8 mouse cellular contexts compared by ENCODE assay signal in genomic region chr19:7240291-7240690, GRCm38 (mm10). TPM values are rescaled to one million over a fixed set of nuclear protein-coding genes. Genes with fewer than 3 reads are reported as not detected.
DNase-seq lines count a peak whose midpoint lies in the region; ATAC-seq and TF ChIP-seq lines count a peak whose summit lies in the region.

No protein-coding gene starts in this region.

- no peak for TF ChIP-seq POLR2A in MEL (IDR thresholded peaks at IDR 0.05; ENCODE audit: control insufficient read depth in 1 of 2, insufficient read depth in 1 of 2, low read depth in 1 of 2, low read length in 2 of 2, poor library complexity in 1 of 2)
- TF ChIP-seq POLR2A in limb, embryonic 14.5 days (IDR thresholded peaks at IDR 0.05; ENCODE audit: borderline replicate concordance, extremely low read depth, insufficient read depth, insufficient read length): no peak
- no peak for TF ChIP-seq POLR2A in small intestine, adult 2 months (IDR thresholded peaks at IDR 0.05; ENCODE audit: low read depth, low read length)

- no peak for DNase-seq in heart, adult 8-10 months (ENCODE audit: low spot score)
- DNase-seq in MEL (ENCODE audit: low read depth, low spot score): peak; percentile 55
- DNase-seq in limb, embryonic 14.5 days (ENCODE audit: low spot score): no peak
- no peak for DNase-seq in layer of hippocampus, adult 9-11 months
- no peak for DNase-seq in adrenal gland, postnatal 4 days (ENCODE audit: low spot score in 2 of 2)

- TF ChIP-seq CTCF in MEL (IDR thresholded peaks at IDR 0.05 in 2 of 3, conservative IDR thresholded peaks at IDR 0.05 in 1 of 3; ENCODE audit: control insufficient read depth in 1 of 3, insufficient read depth in 1 of 3, low read depth in 2 of 3, low read length in 3 of 3, poor library complexity in 1 of 3, severe bottlenecking in 1 of 3): no peak
- no peak for TF ChIP-seq CTCF in small intestine, adult 2 months (IDR thresholded peaks at IDR 0.05; ENCODE audit: extremely low read depth, insufficient read length, insufficient replicate concordance, low read depth, low read length)

- no peak for TF ChIP-seq RAD21 in MEL (IDR thresholded peaks at IDR 0.05; ENCODE audit: low read depth, low read length)

- peak overlapping the region; percentile 93 for H3K9ac ChIP-seq in heart, embryonic 15.5 days
- H3K9ac ChIP-seq in MEL (ENCODE audit: control insufficient read depth, low read depth, low read length, poor library complexity, severe bottlenecking): peak overlapping the region; percentile 100
- peak overlapping the region; percentile 81 for H3K9ac ChIP-seq in limb, embryonic 14.5 days (ENCODE audit: low read depth, low read length, severe bottlenecking)

- ATAC-seq in heart, embryonic 15.5 days (replicated peaks; ENCODE audit: insufficient number of reproducible peaks, insufficient read depth, low FRiP score, low read depth): 0 out of 2 replicates have a peak, but pooled peaks have one; percentile 10
- peak; percentile 24 for ATAC-seq in erythroblast, adult 5-6 weeks (replicated peaks; ENCODE audit: low FRiP score, poor library complexity, severe bottlenecking)
- no peak for ATAC-seq in limb, embryonic 14.5 days (ENCODE audit: low FRiP score, low read depth)

- no peaks in the 10 kb centered on the region for H3K9me3 ChIP-seq in heart, embryonic 15.5 days (replicated peaks)
- no peaks in the 10 kb centered on the region for H3K9me3 ChIP-seq in MEL (replicated peaks; ENCODE audit: insufficient read depth, low read length)
- no peaks in the 10 kb centered on the region for H3K9me3 ChIP-seq in limb, embryonic 14.5 days (ENCODE audit: control insufficient read depth, low read length)

- peaks cover 39% of the 10 kb centered on the region for H3K79me2 ChIP-seq in MEL (ENCODE audit: control insufficient read depth, insufficient read depth, low read length, poor library complexity)

- no peak for TF ChIP-seq EP300 in MEL (IDR thresholded peaks at IDR 0.05; ENCODE audit: low read depth in 1 of 2, low read length in 2 of 2)

- under 1% methylated on average over 13 of the region's 13 CpGs for WGBS in heart, embryonic 15.5 days
- WGBS in limb, embryonic 14.5 days: 1% methylated on average over 13 of the region's 13 CpGs
- 2% methylated on average over 13 of the region's 13 CpGs for WGBS in small intestine, adult 2 months

- 0 out of 2 replicates have a peak, but pooled peaks cover 3% of the 10 kb centered on the region for H3K27me3 ChIP-seq in heart, embryonic 15.5 days
- H3K27me3 ChIP-seq in MEL (ENCODE audit: control insufficient read depth in 1 of 2, insufficient read depth in 2 of 2, low read length in 2 of 2): no peaks in the 10 kb centered on the region; a peak in 2 of 4 replicates
- no peaks in the 10 kb centered on the region for H3K27me3 ChIP-seq in limb, embryonic 14.5 days (ENCODE audit: control insufficient read depth, insufficient read depth, low read length)
- H3K27me3 ChIP-seq in small intestine, adult 2 months (ENCODE audit: control insufficient read depth, insufficient read depth, low read length): no peaks in the 10 kb centered on the region

- peak overlapping the region; percentile 89 for H3K4me2 ChIP-seq in heart, embryonic 15.5 days
- H3K4me2 ChIP-seq in limb, embryonic 14.5 days (replicated peaks; ENCODE audit: low read depth, low read length, severe bottlenecking): peak overlapping the region; percentile 94

- peaks cover 26% of the 10 kb centered on the region for H3K4me1 ChIP-seq in heart, embryonic 15.5 days (replicated peaks)
- H3K4me1 ChIP-seq in MEL (ENCODE audit: control insufficient read depth in 1 of 2, insufficient read depth in 2 of 2, low read length in 2 of 2): peaks cover 0 to 10% of the 10 kb centered on the region in 2 experiments; a peak in 2 of 4 replicates
- no peaks in the 10 kb centered on the region; the same call in 1 of the 2 replicates for H3K4me1 ChIP-seq in limb, embryonic 14.5 days (ENCODE audit: control insufficient read depth, insufficient read depth, low read length)
- peaks cover 2% of the 10 kb centered on the region; the same call in 1 of the 2 replicates for H3K4me1 ChIP-seq in small intestine, adult 2 months (ENCODE audit: control insufficient read depth, insufficient read depth, insufficient read length, low read length)

- peaks cover 10% of the 10 kb centered on the region; the same call in 1 of the 2 replicates for H3K36me3 ChIP-seq in heart, embryonic 15.5 days
- peaks cover 0 to 20% of the 10 kb centered on the region in 2 experiments; a peak in 3 of 4 replicates for H3K36me3 ChIP-seq in MEL (ENCODE audit: control insufficient read depth in 1 of 2, insufficient read depth in 2 of 2, low read length in 2 of 2)
- H3K36me3 ChIP-seq in limb, embryonic 14.5 days (ENCODE audit: control insufficient read depth, insufficient read depth, low read length): peaks cover 17% of the 10 kb centered on the region
- H3K36me3 ChIP-seq in small intestine, adult 2 months (ENCODE audit: control insufficient read depth, insufficient read depth, low read length): no peaks in the 10 kb centered on the region

- peak overlapping the region; percentile 90 for H3K27ac ChIP-seq in heart, embryonic 15.5 days
- peak overlapping the region; percentile 61 for H3K27ac ChIP-seq in MEL (ENCODE audit: control insufficient read depth, low read depth, low read length)
- peak overlapping the region; percentile 63 for H3K27ac ChIP-seq in limb, embryonic 14.5 days (replicated peaks; ENCODE audit: low read depth, low read length)
- H3K27ac ChIP-seq in small intestine, adult 2 months (ENCODE audit: insufficient read depth, low read depth, low read length): no peak overlapping the region

- H3K4me3 ChIP-seq in heart, embryonic 15.5 days: peak overlapping the region; percentile 78
- H3K4me3 ChIP-seq in MEL (ENCODE audit: control insufficient read depth in 1 of 2, insufficient read depth in 1 of 2, low read depth in 2 of 2, low read length in 2 of 2): peak overlapping the region; percentile 93 to 96
- H3K4me3 ChIP-seq in limb, embryonic 14.5 days (replicated peaks; ENCODE audit: low read length): peak overlapping the region; percentile 78
- H3K4me3 ChIP-seq in small intestine, adult 2 months (ENCODE audit: low read depth, low read length): peak overlapping the region; percentile 90

RNA-seq across cellular contexts. Expression of gene Naa40, which starts 0.7 kb away (rescaled TPM):
- 48.2 and 56.2 TPM in 2 replicates for polyA plus RNA-seq in heart, embryonic 15.5 days (2015; fragmentation: Nextera tagmentation; extraction: Ambion mirVana)
- 10 to 100 TPM; 11.7 to 21.1 (median 17.1) TPM for total RNA-seq in heart, adult 8-10 months (2022)
- total RNA-seq in MEL (2012; rRNA removed): 45.5 and 46.8 TPM in 2 replicates
- polyA plus RNA-seq in MEL (2012; ENCODE audit: insufficient read depth in 1 of 2, insufficient read length in 2 of 2, low read depth in 1 of 2, low replicate concordance in 2 of 2, missing spikeins in 1 of 2): 10 to 100 TPM in 1 of 2 experiments, not detected in 1; 75.7 TPM
- 12.5 and 20.1 TPM in 2 replicates for total RNA-seq in erythroblast, adult 5-6 weeks (2015; ENCODE audit: low replicate concordance)
- total RNA-seq in erythroblast, adult 5-6 weeks (2017; ENCODE audit: low replicate concordance): 14.5 and 15.1 TPM in 2 replicates
- 55.9 and 62.8 TPM in 2 replicates for polyA plus RNA-seq in limb, embryonic 14.5 days (2012; rRNA removed)
- 50.1 and 54.1 TPM in 2 replicates for polyA plus RNA-seq in limb, embryonic 14.5 days (2014; fragmentation: Nextera tagmentation; extraction: Ambion mirVana)
- polyA plus RNA-seq in small intestine, adult 2 months (2012; rRNA removed): 8.2 and 13.1 TPM in 2 replicates
- 10 to 100 TPM; 47.1 to 48.3 TPM for total RNA-seq in adrenal gland, postnatal 4 days (2021)

RNA-seq across cellular contexts. Expression of gene Cox8a, which starts 22.9 kb away (rescaled TPM):
- 1,507 and 2,028 TPM in 2 replicates for polyA plus RNA-seq in heart, embryonic 15.5 days (2015; fragmentation: Nextera tagmentation; extraction: Ambion mirVana)
- total RNA-seq in heart, adult 8-10 months (2022): 100 to 1,000 TPM; 406 to 459 (median 432) TPM
- 736 and 745 TPM in 2 replicates for total RNA-seq in MEL (2012; rRNA removed)
- polyA plus RNA-seq in MEL (2012; ENCODE audit: insufficient read depth in 1 of 2, insufficient read length in 2 of 2, low read depth in 1 of 2, low replicate concordance in 2 of 2, missing spikeins in 1 of 2): 1,000 to 10,000 TPM in 1 of 2 experiments, not detected in 1; 1,213 TPM
- 177 and 188 TPM in 2 replicates for total RNA-seq in erythroblast, adult 5-6 weeks (2015; ENCODE audit: low replicate concordance)
- 51.3 and 166 TPM in 2 replicates for total RNA-seq in erythroblast, adult 5-6 weeks (2017; ENCODE audit: low replicate concordance)
- 478 and 552 TPM in 2 replicates for polyA plus RNA-seq in limb, embryonic 14.5 days (2012; rRNA removed)
- polyA plus RNA-seq in limb, embryonic 14.5 days (2014; fragmentation: Nextera tagmentation; extraction: Ambion mirVana): 850 and 909 TPM in 2 replicates
- 3,019 and 4,573 TPM in 2 replicates for polyA plus RNA-seq in small intestine, adult 2 months (2012; rRNA removed)
- total RNA-seq in adrenal gland, postnatal 4 days (2021): 100 to 1,000 TPM; 687 to 720 TPM

RNA-seq across cellular contexts. Expression of gene Rcor2, which starts 26.8 kb away (rescaled TPM):
- polyA plus RNA-seq in heart, embryonic 15.5 days (2015; fragmentation: Nextera tagmentation; extraction: Ambion mirVana): 13.1 and 16.9 TPM in 2 replicates
- total RNA-seq in heart, adult 8-10 months (2022): 10 to 100 TPM in 1 of 4 experiments, 1 to 10 TPM in 3; 5.5 to 12.7 (median 7.3) TPM
- total RNA-seq in MEL (2012; rRNA removed): 31.4 and 33.7 TPM in 2 replicates
- 10 to 100 TPM in 1 of 2 experiments, not detected in 1; 60.2 TPM for polyA plus RNA-seq in MEL (2012; ENCODE audit: insufficient read depth in 1 of 2, insufficient read length in 2 of 2, low read depth in 1 of 2, low replicate concordance in 2 of 2, missing spikeins in 1 of 2)
- not detected in 2 replicates for total RNA-seq in erythroblast, adult 5-6 weeks (2015; ENCODE audit: low replicate concordance)
- 0.17 TPM in 1 of 2 replicates, not detected in the other for total RNA-seq in erythroblast, adult 5-6 weeks (2017; ENCODE audit: low replicate concordance)
- 69.4 and 80.9 TPM in 2 replicates for polyA plus RNA-seq in limb, embryonic 14.5 days (2012; rRNA removed)
- polyA plus RNA-seq in limb, embryonic 14.5 days (2014; fragmentation: Nextera tagmentation; extraction: Ambion mirVana): 9.8 and 10.2 TPM in 2 replicates
- 1.2 and 1.8 TPM in 2 replicates for polyA plus RNA-seq in small intestine, adult 2 months (2012; rRNA removed)
- total RNA-seq in adrenal gland, postnatal 4 days (2021): 10 to 100 TPM; 13.4 to 14.8 TPM

RNA-seq across cellular contexts. Expression of gene Otub1, which starts 34.2 kb away (rescaled TPM):
- polyA plus RNA-seq in heart, embryonic 15.5 days (2015; fragmentation: Nextera tagmentation; extraction: Ambion mirVana): 122 and 135 TPM in 2 replicates
- total RNA-seq in heart, adult 8-10 months (2022): 10 to 100 TPM; 62.2 to 71.6 (median 68.0) TPM
- 103 and 106 TPM in 2 replicates for total RNA-seq in MEL (2012; rRNA removed)
- 100 to 1,000 TPM; 194 to 285 TPM for polyA plus RNA-seq in MEL (2012; ENCODE audit: insufficient read depth in 1 of 2, insufficient read length in 2 of 2, low read depth in 1 of 2, low replicate concordance in 2 of 2, missing spikeins in 1 of 2)
- 17.3 TPM in 2 replicates for total RNA-seq in erythroblast, adult 5-6 weeks (2015; ENCODE audit: low replicate concordance)
- total RNA-seq in erythroblast, adult 5-6 weeks (2017; ENCODE audit: low replicate concordance): 15.5 and 23.1 TPM in 2 replicates
- 157 and 181 TPM in 2 replicates for polyA plus RNA-seq in limb, embryonic 14.5 days (2012; rRNA removed)
- 203 and 212 TPM in 2 replicates for polyA plus RNA-seq in limb, embryonic 14.5 days (2014; fragmentation: Nextera tagmentation; extraction: Ambion mirVana)
- 61.9 and 113 TPM in 2 replicates for polyA plus RNA-seq in small intestine, adult 2 months (2012; rRNA removed)
- 100 to 1,000 TPM; 133 to 135 TPM for total RNA-seq in adrenal gland, postnatal 4 days (2021)

Comparison
In these comparisons a context has a peak if more than half of its experiments do, and no peak if none do; other contexts are left out.
1. RNA of gene Rcor2, which starts 26.8 kb away (total RNA-seq): 31.4 to 33.7 TPM in MEL, 13.4 to 14.8 TPM in adrenal gland, postnatal 4 days and 5.5 to 12.7 TPM in heart, adult 8-10 months; 0.17 TPM in erythroblast, adult 5-6 weeks; every median in the first group is over 4 times any median in the second.
2. Peak in every context shown above with its lines, with median percentiles within 50 percentile points of each other: H3K4me3 ChIP-seq and H3K9ac ChIP-seq.